Mouse (Mus musculus) lung, postnatal 25 days (tissue): ENCODE data around the gene Gm20388.

ENCODE experiments used
- DNase-seq: peaks from one replicate; pipeline ENCODE4 v3.0.0; 2022; ENCODE audit warnings: low spot score

The Gm20388 gene

GRCm38 (mm10) chr8:120843084-120843483, 932.4 kb downstream of the Gm20388 start:
- DNase-seq, result no peak

GRCm38 (mm10) chr8:120846018-120846417, 935.4 kb downstream of the Gm20388 start:
- no peak for DNase-seq

- no peak for DNase-seq
These were observed 936.6 kb downstream of the Gm20388 start for GRCm38 (mm10) chr8:120847279-120847678.

GRCm38 (mm10) chr8:120847735-120848134, 937.1 kb downstream of the Gm20388 start:
- no peak for DNase-seq

GRCm38 (mm10) chr8:120848434-120848833, 937.8 kb downstream of the Gm20388 start:
- DNase-seq, result no peak

- no peak for DNase-seq
These were observed 940.8 kb downstream of the Gm20388 start for GRCm38 (mm10) chr8:120851411-120851810.

GRCm38 (mm10) chr8:120859881-120860280, 949.2 kb downstream of the Gm20388 start:
- DNase-seq, result no peak

GRCm38 (mm10) chr8:120860423-120861126, 949.9 kb downstream of the Gm20388 start:
- no peak for DNase-seq

GRCm38 (mm10) chr8:120863683-120864082, 953.0 kb downstream of the Gm20388 start:
- no peak for DNase-seq

GRCm38 (mm10) chr8:120867386-120867785, 956.7 kb downstream of the Gm20388 start:
- DNase-seq, result no peak

GRCm38 (mm10) chr8:120872661-120873060, 962.0 kb downstream of the Gm20388 start:
- no peak for DNase-seq

- peak; percentile 90 for DNase-seq
These were observed 965.6 kb downstream of the Gm20388 start for GRCm38 (mm10) chr8:120876010-120876918.

GRCm38 (mm10) chr8:120877005-120877404, 966.4 kb downstream of the Gm20388 start:
- DNase-seq, result peak; percentile 73

GRCm38 (mm10) chr8:120879928-120880327, 969.3 kb downstream of the Gm20388 start:
- DNase-seq, result no peak

GRCm38 (mm10) chr8:120881634-120882033, 971.0 kb downstream of the Gm20388 start:
- DNase-seq, result no peak

GRCm38 (mm10) chr8:120882657-120883056, 972.0 kb downstream of the Gm20388 start:
- no peak for DNase-seq

GRCm38 (mm10) chr8:120883369-120883768, 972.7 kb downstream of the Gm20388 start:
- DNase-seq, result no peak

GRCm38 (mm10) chr8:120883853-120884252, 973.2 kb downstream of the Gm20388 start:
- no peak for DNase-seq

- no peak for DNase-seq
These were observed 974.2 kb downstream of the Gm20388 start for GRCm38 (mm10) chr8:120884881-120885280.

- no peak for DNase-seq
These were observed 976.6 kb downstream of the Gm20388 start for GRCm38 (mm10) chr8:120887254-120887653.

- DNase-seq, result no peak
These were observed 977.4 kb downstream of the Gm20388 start for GRCm38 (mm10) chr8:120888005-120888404.

GRCm38 (mm10) chr8:120889189-120889588, 978.5 kb downstream of the Gm20388 start:
- no peak for DNase-seq

- DNase-seq, result no peak
These were observed 979.4 kb downstream of the Gm20388 start for GRCm38 (mm10) chr8:120890068-120890467.
